ENCODE assay signal across 15 mouse cellular contexts in genomic region chr6:100411968-100412367, GRCm38 (mm10).
"Had no signal": no experiment of that assay in that cellular context is flagged by ENCODE, and none has a peak within 500 bp of the region (broad histone marks: within the 10 kb centered on the region; RNA-seq: fewer than 3 reads in every experiment).

No protein-coding gene starts in this region.

- H3K36me3 ChIP-seq: lung, embryonic 15.5 days; midbrain, embryonic 13.5 days; midbrain, embryonic 15.5 days; neural tube, embryonic 12.5 days had no signal

- ATAC-seq: liver, postnatal 0 days; lung, postnatal 0 days; midbrain, embryonic 15.5 days had no signal

- H3K4me2 ChIP-seq: lung, embryonic 15.5 days; midbrain, embryonic 11.5 days; midbrain, embryonic 13.5 days; midbrain, embryonic 15.5 days; neural tube, embryonic 12.5 days had no signal

- DNase-seq: liver, postnatal 0 days; lung, adult 2 months; lung, postnatal 14 days; lung, postnatal 36 days; right cerebral cortex, postnatal 14 days; thymus, adult 2 months; thymus, postnatal 36 days had no signal

- H3K4me1 ChIP-seq: midbrain, embryonic 13.5 days; midbrain, embryonic 15.5 days; neural tube, embryonic 12.5 days had no signal

- H3K27ac ChIP-seq: lung, embryonic 15.5 days; macrophage; midbrain, embryonic 13.5 days; midbrain, embryonic 15.5 days; neural tube, embryonic 12.5 days had no signal

- H3K27me3 ChIP-seq: lung, embryonic 15.5 days; midbrain, embryonic 15.5 days had no signal

- H3K4me3 ChIP-seq: lung, embryonic 15.5 days; megakaryocyte, embryonic 14.5 days; midbrain, embryonic 13.5 days; midbrain, embryonic 15.5 days; neural tube, embryonic 12.5 days had no signal

- H3K9me3 ChIP-seq: lung, embryonic 15.5 days; midbrain, embryonic 13.5 days; midbrain, embryonic 15.5 days; neural tube, embryonic 12.5 days had no signal

- H3K9ac ChIP-seq: liver, postnatal 0 days; lung, embryonic 15.5 days; midbrain, embryonic 13.5 days; midbrain, embryonic 15.5 days; neural tube, embryonic 12.5 days had no signal
